Mouse (Mus musculus): ENCODE results near the gene Nav2. TPM values are rescaled to one million over a fixed set of nuclear protein-coding genes. Genes with fewer than 3 reads are reported as not detected.

The Nav2 gene
- polyA plus RNA-seq, 1 experiment from 2014 or later = 22.4 TPM

- no peak overlapping the region for H3K9ac ChIP-seq (replicated peaks; ENCODE audit: low read depth)
- DNase-seq (ENCODE audit: low spot score) (peak; percentile 80), ATAC-seq (peak; percentile 75)
- peak overlapping the region; percentile 55 for H3K27ac ChIP-seq (ENCODE audit: low read length)
- WGBS = 51% methylated on average over 2 of the region's 2 CpGs
- H3K9me3 ChIP-seq (ENCODE audit: low read length) = no peaks in the 10 kb centered on the region
- H3K4me1 ChIP-seq (ENCODE audit: insufficient read depth, low read depth, low read length) = peaks cover 3% of the 10 kb centered on the region; the same call in 1 of the 2 replicates
- no peaks in the 10 kb centered on the region; the same call in 1 of the 2 replicates for H3K36me3 ChIP-seq (ENCODE audit: insufficient read depth, low read length)
- TF ChIP-seq EP300 (IDR thresholded peaks at IDR 0.05) (no peak), CTCF (IDR thresholded peaks at IDR 0.05) (no peak)
- no peaks in the 10 kb centered on the region for H3K27me3 ChIP-seq (replicated peaks; ENCODE audit: insufficient read depth, low read length)
- no peak overlapping the region for H3K4me3 ChIP-seq (ENCODE audit: low read depth, low read length)
- H3K4me2 ChIP-seq (replicated peaks; ENCODE audit: low read depth, low read length) = no peak overlapping the region
Observed at GRCm38 (mm10) chr7:49581951-49582350, 673.4 kb downstream of the Nav2 start.

- no peak overlapping the region for H3K4me2 ChIP-seq (replicated peaks; ENCODE audit: low read depth, low read length)
- peak; percentile 89 for DNase-seq (ENCODE audit: low spot score)
Observed at GRCm38 (mm10) chr7:49582551-49582950, 674.0 kb downstream of the Nav2 start.

GRCm38 (mm10) chr7:49583176-49583575, 674.7 kb downstream of the Nav2 start:
- Histone ChIP-seq H3K27ac (ENCODE audit: low read length) (peak overlapping the region; percentile 59), H3K4me3 (ENCODE audit: low read depth, low read length) (no peak overlapping the region), H3K4me2 (replicated peaks; ENCODE audit: low read depth, low read length) (no peak overlapping the region), H3K27me3 (replicated peaks; ENCODE audit: insufficient read depth, low read length) (no peaks in the 10 kb centered on the region), H3K9me3 (ENCODE audit: low read length) (no peaks in the 10 kb centered on the region), H3K9ac (replicated peaks; ENCODE audit: low read depth) (no peak overlapping the region), H3K4me1 (ENCODE audit: insufficient read depth, low read depth, low read length) (peaks cover 3% of the 10 kb centered on the region; the same call in 1 of the 2 replicates), H3K36me3 (ENCODE audit: insufficient read depth, low read length) (peaks cover 7% of the 10 kb centered on the region; the same call in 1 of the 2 replicates)
- no peak for ATAC-seq
- no peak for DNase-seq (ENCODE audit: low spot score)
- 92% methylated on average over 6 of the region's 6 CpGs for WGBS
- TF ChIP-seq EP300 (IDR thresholded peaks at IDR 0.05) (no peak), CTCF (IDR thresholded peaks at IDR 0.05) (no peak)

More at GRCm38 (mm10) chr7:49582551-49582950, 674.0 kb downstream of the Nav2 start:
- 44% methylated on average over 7 of the region's 7 CpGs for WGBS
- peaks cover 3% of the 10 kb centered on the region; the same call in 1 of the 2 replicates for H3K4me1 ChIP-seq (ENCODE audit: insufficient read depth, low read depth, low read length)
- H3K27ac ChIP-seq (ENCODE audit: low read length) = peak overlapping the region; percentile 59; the same call in 1 of the 2 replicates
- H3K4me3 ChIP-seq (ENCODE audit: low read depth, low read length) = no peak overlapping the region
- peaks cover under 1% of the 10 kb centered on the region; the same call in 1 of the 2 replicates for H3K36me3 ChIP-seq (ENCODE audit: insufficient read depth, low read length)
- H3K9ac ChIP-seq (replicated peaks; ENCODE audit: low read depth) = no peak overlapping the region
- H3K27me3 ChIP-seq (replicated peaks; ENCODE audit: insufficient read depth, low read length) = no peaks in the 10 kb centered on the region
- peak; percentile 91 for ATAC-seq
- peak; percentile 42; the same call in 1 of the 2 replicates for TF ChIP-seq EP300 (IDR thresholded peaks at IDR 0.05)
- no peak for TF ChIP-seq CTCF (IDR thresholded peaks at IDR 0.05)
- no peaks in the 10 kb centered on the region for H3K9me3 ChIP-seq (ENCODE audit: low read length)

- DNase-seq (ENCODE audit: low spot score) (peak; percentile 19), ATAC-seq (no peak)
- no peaks in the 10 kb centered on the region for H3K9me3 ChIP-seq (ENCODE audit: low read length)
- no peaks in the 10 kb centered on the region for H3K27me3 ChIP-seq (replicated peaks; ENCODE audit: insufficient read depth, low read length)
- H3K27ac ChIP-seq (ENCODE audit: low read length) = no peak overlapping the region
- H3K4me1 ChIP-seq (ENCODE audit: insufficient read depth, low read depth, low read length) = peaks cover 3% of the 10 kb centered on the region; the same call in 1 of the 2 replicates
- H3K4me2 ChIP-seq (replicated peaks; ENCODE audit: low read depth, low read length) = no peak overlapping the region
- WGBS = 51% methylated on average over 5 of the region's 5 CpGs
- H3K9ac ChIP-seq (replicated peaks; ENCODE audit: low read depth) = no peak overlapping the region
- TF ChIP-seq CTCF (IDR thresholded peaks at IDR 0.05) (no peak), EP300 (IDR thresholded peaks at IDR 0.05) (no peak)
- H3K4me3 ChIP-seq (ENCODE audit: low read depth, low read length) = no peak overlapping the region
- H3K36me3 ChIP-seq (ENCODE audit: insufficient read depth, low read length) = peaks cover 12% of the 10 kb centered on the region; the same call in 1 of the 2 replicates
Observed at GRCm38 (mm10) chr7:49586530-49587120, 678.1 kb downstream of the Nav2 start.

- no peaks in the 10 kb centered on the region for H3K4me1 ChIP-seq (ENCODE audit: insufficient read depth, low read depth, low read length)
- TF ChIP-seq CTCF (IDR thresholded peaks at IDR 0.05) (no peak), EP300 (IDR thresholded peaks at IDR 0.05) (no peak)
Observed at GRCm38 (mm10) chr7:49589635-49590034, 681.1 kb downstream of the Nav2 start.

DNA sequence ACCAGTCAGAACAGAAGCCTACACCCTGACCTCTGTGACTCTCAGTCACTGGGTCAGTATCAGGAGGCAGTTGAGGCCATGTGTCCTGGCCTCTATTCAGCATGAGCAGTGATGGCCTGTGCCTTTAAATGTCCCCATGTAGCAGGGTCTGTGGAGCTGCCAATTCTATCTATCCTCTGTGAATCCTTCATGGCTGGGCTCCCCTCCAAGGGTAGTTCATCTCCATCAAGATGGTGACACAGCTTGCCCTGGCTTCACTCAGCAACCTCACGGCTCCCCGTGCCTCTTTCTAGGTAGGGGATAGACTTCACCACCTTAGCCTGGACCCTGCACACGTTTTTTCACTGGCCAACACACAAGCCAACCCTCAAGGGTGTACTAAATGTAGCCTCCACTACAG, 689.3 kb downstream of the Nav2 start:
- no peak overlapping the region for H3K27ac ChIP-seq (ENCODE audit: low read length)
- H3K27me3 ChIP-seq (replicated peaks; ENCODE audit: insufficient read depth, low read length) = no peaks in the 10 kb centered on the region
- H3K4me2 ChIP-seq (replicated peaks; ENCODE audit: low read depth, low read length) = no peak overlapping the region
- WGBS = 70% methylated on average over 3 of the region's 3 CpGs
- H3K9me3 ChIP-seq (ENCODE audit: low read length) = no peaks in the 10 kb centered on the region
- H3K4me1 ChIP-seq (ENCODE audit: insufficient read depth, low read depth, low read length) = no peaks in the 10 kb centered on the region
- DNase-seq (ENCODE audit: low spot score) (no peak), ATAC-seq (no peak)
- TF ChIP-seq EP300 (IDR thresholded peaks at IDR 0.05) (no peak), CTCF (IDR thresholded peaks at IDR 0.05) (no peak)
- no peak overlapping the region for H3K9ac ChIP-seq (replicated peaks; ENCODE audit: low read depth)
- no peak overlapping the region for H3K4me3 ChIP-seq (ENCODE audit: low read depth, low read length)
- H3K36me3 ChIP-seq (ENCODE audit: insufficient read depth, low read length) = peaks cover 29% of the 10 kb centered on the region; the same call in 1 of the 2 replicates

More at GRCm38 (mm10) chr7:49589635-49590034, 681.1 kb downstream of the Nav2 start:
- ATAC-seq (no peak), DNase-seq (ENCODE audit: low spot score) (no peak)
- WGBS = 90% methylated on average over 8 of the region's 8 CpGs
- Histone ChIP-seq H3K9ac (replicated peaks; ENCODE audit: low read depth) (no peak overlapping the region), H3K4me2 (replicated peaks; ENCODE audit: low read depth, low read length) (no peak overlapping the region), H3K27ac (ENCODE audit: low read length) (no peak overlapping the region), H3K9me3 (ENCODE audit: low read length) (no peaks in the 10 kb centered on the region), H3K27me3 (replicated peaks; ENCODE audit: insufficient read depth, low read length) (no peaks in the 10 kb centered on the region), H3K36me3 (ENCODE audit: insufficient read depth, low read length) (peaks cover 23% of the 10 kb centered on the region; the same call in 1 of the 2 replicates), H3K4me3 (ENCODE audit: low read depth, low read length) (no peak overlapping the region)

Data from lung, postnatal 0 days (tissue).